In genomic region chr11:21343490-21343889, GRCm38 (mm10) we compare ENCODE assay signal across 25 mouse cellular contexts. TPM values are rescaled to one million over a fixed set of nuclear protein-coding genes. Genes with fewer than 3 reads are reported as not detected.
DNase-seq lines count a peak whose midpoint lies in the region; ATAC-seq and TF ChIP-seq lines count a peak whose summit lies in the region.
"Had no signal": no experiment of that assay in that cellular context is flagged by ENCODE, and none has a peak within 500 bp of the region (broad histone marks: within the 10 kb centered on the region; RNA-seq: fewer than 3 reads in every experiment).

No protein-coding gene starts in this region.

- DNase-seq in liver = peak; percentile 19
- no peak for DNase-seq in liver, postnatal 0 days
- DNase-seq in liver, embryonic 13.5 days = no peak
- no peak for DNase-seq in gastrocnemius, postnatal 25 days
- DNase-seq in adrenal gland, postnatal 4 days (ENCODE audit: low spot score in 2 of 2) = no peak
- DNase-seq in testis, postnatal 14 days (ENCODE audit: low spot score) = no peak
- DNase-seq in cerebellum, adult 8-10 months = no peak
- DNase-seq: adrenal gland, postnatal 10 days; adrenal gland, postnatal 36 days; cerebellum, adult 11 months; cerebellum, adult 2 months; cerebellum, postnatal 10 days; cerebellum, postnatal 36 days; forebrain, postnatal 0 days; gastrocnemius, adult 2 months; gastrocnemius, postnatal 14 days; heart, adult 18-20 months; heart, postnatal 14 days; heart, postnatal 4 days had no signal

- no peak for TF ChIP-seq CTCF in liver, postnatal 0 days (IDR thresholded peaks at IDR 0.05; ENCODE audit: low read depth)

- 69% methylated on average over 5 of the region's 5 CpGs for WGBS in liver, postnatal 0 days (ENCODE audit: insufficient replicate concordance)
- 48% methylated on average over 5 of the region's 5 CpGs for WGBS in liver, embryonic 13.5 days (ENCODE audit: insufficient replicate concordance)
- 52% methylated on average over 5 of the region's 5 CpGs for whole genome bisulfite sequencing in liver, embryonic 16.5 days (ENCODE audit: insufficient replicate concordance)

- H3K4me1 ChIP-seq in liver, postnatal 0 days (ENCODE audit: insufficient read depth) = no peaks in the 10 kb centered on the region; the same call in 1 of the 2 replicates
- H3K4me1 ChIP-seq in liver, embryonic 13.5 days (replicated peaks) = peaks cover 26% of the 10 kb centered on the region
- peaks cover 2% of the 10 kb centered on the region; the same call in 1 of the 2 replicates for H3K4me1 ChIP-seq in liver, embryonic 16.5 days (ENCODE audit: control insufficient read depth, low read depth, low read length)
- H3K4me1 ChIP-seq: heart, embryonic 12.5 days; heart, embryonic 15.5 days; hindbrain, embryonic 15.5 days had no signal

- H3K27ac ChIP-seq in liver, postnatal 0 days (ENCODE audit: low read depth) = no peak overlapping the region
- no peak overlapping the region for H3K27ac ChIP-seq in liver, embryonic 13.5 days
- H3K27ac ChIP-seq in liver, embryonic 16.5 days (ENCODE audit: low read length) = no peak overlapping the region
- H3K27ac ChIP-seq: gastrocnemius, adult 2 months; heart, embryonic 15.5 days; hindbrain, embryonic 15.5 days had no signal

- H3K4me3 ChIP-seq in liver, postnatal 0 days (ENCODE audit: low read depth, low read length) = no peak overlapping the region
- H3K4me3 ChIP-seq in liver, embryonic 13.5 days (replicated peaks) = no peak overlapping the region
- H3K4me3 ChIP-seq in liver, embryonic 16.5 days (ENCODE audit: low read depth, low read length) = no peak overlapping the region
- H3K4me3 ChIP-seq: gastrocnemius, adult 2 months; heart, embryonic 12.5 days; heart, embryonic 15.5 days; hindbrain, embryonic 15.5 days had no signal

- no peaks in the 10 kb centered on the region for H3K27me3 ChIP-seq in liver, postnatal 0 days (ENCODE audit: insufficient read depth, low read length)
- H3K27me3 ChIP-seq in liver, embryonic 13.5 days = no peaks in the 10 kb centered on the region
- H3K27me3 ChIP-seq in liver, embryonic 16.5 days (ENCODE audit: control insufficient read depth, insufficient read depth, low read depth, low read length) = no peaks in the 10 kb centered on the region
- H3K27me3 ChIP-seq: heart, embryonic 12.5 days; heart, embryonic 15.5 days; hindbrain, embryonic 15.5 days; Patski had no signal

- no peaks in the 10 kb centered on the region for H3K9me3 ChIP-seq in liver, postnatal 0 days (ENCODE audit: low read length)
- no peaks in the 10 kb centered on the region for H3K9me3 ChIP-seq in liver, embryonic 13.5 days (replicated peaks)
- H3K9me3 ChIP-seq in liver, embryonic 16.5 days (replicated peaks; ENCODE audit: control insufficient read depth, low read length) = no peaks in the 10 kb centered on the region
- H3K9me3 ChIP-seq: heart, embryonic 12.5 days; heart, embryonic 15.5 days; hindbrain, embryonic 15.5 days had no signal

- H3K36me3 ChIP-seq in liver, postnatal 0 days (replicated peaks; ENCODE audit: insufficient read depth, low read length) = peaks cover 34% of the 10 kb centered on the region
- peaks cover 7% of the 10 kb centered on the region; the same call in 1 of the 2 replicates for H3K36me3 ChIP-seq in liver, embryonic 13.5 days
- H3K36me3 ChIP-seq in liver, embryonic 16.5 days (ENCODE audit: control insufficient read depth, insufficient read depth) = no peaks in the 10 kb centered on the region

- no peak for TF ChIP-seq EP300 in liver, postnatal 0 days (IDR thresholded peaks at IDR 0.05; ENCODE audit: low read depth)

- H3K9ac ChIP-seq in liver, postnatal 0 days (replicated peaks) = no peak overlapping the region
- no peak overlapping the region for H3K9ac ChIP-seq in liver, embryonic 13.5 days
- no peak overlapping the region for H3K9ac ChIP-seq in liver, embryonic 16.5 days (ENCODE audit: low read depth, low read length)
- H3K9ac ChIP-seq: forebrain, postnatal 0 days; heart, embryonic 12.5 days; heart, embryonic 15.5 days; hindbrain, embryonic 15.5 days had no signal

- H3K4me2 ChIP-seq in liver, postnatal 0 days (ENCODE audit: low read depth, low read length) = no peak overlapping the region
- no peak overlapping the region for H3K4me2 ChIP-seq in liver, embryonic 13.5 days
- no peak overlapping the region for H3K4me2 ChIP-seq in liver, embryonic 16.5 days (ENCODE audit: low read depth, low read length)
- H3K4me2 ChIP-seq: heart, embryonic 12.5 days; heart, embryonic 15.5 days; hindbrain, embryonic 15.5 days had no signal

- no peak for ATAC-seq in liver, postnatal 0 days
- peak; percentile 83 for ATAC-seq in liver, embryonic 13.5 days (ENCODE audit: low read depth)
- ATAC-seq in liver, embryonic 16.5 days (ENCODE audit: low read depth) = peak; percentile 66
- ATAC-seq: forebrain, embryonic 14.5 days; forebrain, postnatal 0 days; Patski had no signal

RNA-seq across cellular contexts. Expression of gene Ugp2, which starts 27.5 kb away (rescaled TPM):
- 88.1 and 92.9 TPM in 2 replicates for polyA plus RNA-seq in liver, postnatal 0 days (2015; fragmentation: Nextera tagmentation; extraction: Ambion mirVana)
- polyA plus RNA-seq in liver, embryonic 13.5 days (2015; fragmentation: Nextera tagmentation; extraction: Ambion mirVana) = 30.9 and 39.1 TPM in 2 replicates
- polyA plus RNA-seq in liver, embryonic 16.5 days (2015; fragmentation: Nextera tagmentation; extraction: Ambion mirVana) = 70.8 and 80.5 TPM in 2 replicates
- 100 to 1,000 TPM; 358 to 461 TPM for total RNA-seq in gastrocnemius, postnatal 25 days (2021)
- total RNA-seq in adrenal gland, postnatal 4 days (2021) = 10 to 100 TPM; 78.2 to 83.7 TPM
